Mouse (Mus musculus): ENCODE results near the gene Gm10322.

DNA sequence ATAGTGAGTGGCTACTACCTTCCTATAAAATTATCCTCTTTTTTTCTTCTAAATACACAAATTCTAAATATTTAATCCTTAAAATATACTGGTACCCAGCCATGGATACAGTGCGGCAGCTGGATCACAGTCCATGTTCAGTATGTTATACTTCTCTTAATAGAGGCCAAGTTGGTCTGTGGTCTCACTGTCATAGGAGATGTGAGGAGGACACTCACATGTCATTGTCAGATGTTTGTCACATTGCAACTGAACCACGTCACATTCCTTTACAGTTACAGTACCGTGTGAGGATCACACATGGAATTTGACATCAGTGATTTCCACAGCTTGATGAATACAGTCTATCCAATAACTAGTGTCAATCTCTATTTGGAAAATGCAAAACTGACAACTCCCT, 36.2 kb upstream of the Gm10322 start:
- TF ChIP-seq E2F4 (IDR thresholded peaks at IDR 0.05; ENCODE audit: insufficient replicate concordance, low read depth, low read length) (no peak), TBP (conservative IDR thresholded peaks at IDR 0.05; ENCODE audit: low read depth, low read length) (no peak), SIN3A (IDR thresholded peaks at IDR 0.05; ENCODE audit: low read length) (no peak), MEF2A (IDR thresholded peaks at IDR 0.05; ENCODE audit: borderline replicate concordance, low read depth, low read length) (no peak), CTCF (conservative IDR thresholded peaks at IDR 0.05 in 1 of 2, IDR thresholded peaks at IDR 0.05 in 1 of 2; ENCODE audit: low read depth in 2 of 2, low read length in 2 of 2) (no peak), ETS1 (conservative IDR thresholded peaks at IDR 0.05; ENCODE audit: low read depth, low read length) (no peak), BHLHE40 (IDR thresholded peaks at IDR 0.05; ENCODE audit: low read depth, low read length) (no peak), ELF1 (IDR thresholded peaks at IDR 0.05; ENCODE audit: low read depth, low read length) (no peak), POLR2A (IDR thresholded peaks at IDR 0.05; ENCODE audit: low read depth, low read length) (no peak), USF1 (IDR thresholded peaks at IDR 0.05; ENCODE audit: low read depth, low read length) (no peak)
